Mouse (Mus musculus): ENCODE measurements around the gene Ech1.

DNA sequence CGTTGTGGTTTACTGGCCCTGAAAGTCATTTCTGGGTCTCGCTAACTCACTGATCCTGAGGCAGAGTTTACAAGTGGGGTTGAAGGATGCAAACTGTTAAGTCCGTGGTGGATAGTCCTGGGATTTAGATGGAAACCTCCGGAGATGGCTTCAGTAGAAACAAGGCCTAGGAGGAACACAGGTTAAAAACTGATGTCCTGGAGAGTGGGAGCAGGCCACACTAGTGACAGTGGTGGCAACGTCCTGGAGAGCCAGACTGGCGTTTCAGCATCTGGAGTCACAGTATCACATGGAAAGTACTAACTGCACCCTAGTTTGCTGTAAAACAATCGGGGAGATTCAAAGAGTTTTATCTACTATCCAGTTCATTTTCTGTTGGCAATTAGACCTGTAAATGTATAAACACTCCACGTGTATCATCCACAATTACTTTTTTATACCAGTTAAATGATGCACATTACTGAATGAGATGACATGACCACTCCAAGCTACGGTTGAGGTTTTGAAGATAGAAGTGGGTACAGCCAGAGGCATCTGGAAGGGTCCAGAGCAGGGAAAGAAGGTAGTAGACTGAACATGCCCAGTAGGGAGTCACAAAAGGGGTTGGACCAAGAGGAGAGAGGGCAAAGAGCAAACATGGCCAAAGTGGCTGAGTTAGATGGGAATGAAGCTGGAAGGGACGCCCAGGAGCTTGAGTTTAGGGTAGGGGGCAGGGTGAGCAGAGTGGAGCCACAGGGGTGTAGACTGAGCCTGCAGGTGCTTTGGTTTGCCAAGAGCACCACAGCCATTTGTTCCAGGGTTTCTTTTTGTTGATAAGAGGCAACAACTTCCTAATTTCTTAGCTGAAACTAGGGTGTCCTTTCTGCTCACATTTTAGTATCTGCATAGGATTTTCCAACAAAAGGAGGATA lies 1.8 kb upstream of the Ech1 start:
- TF ChIP-seq CTCF (IDR thresholded peaks at IDR 0.05; ENCODE audit: low read depth, low read length) (no peak), POLR2A (IDR thresholded peaks at IDR 0.05; ENCODE audit: borderline replicate concordance, low read depth, low read length) (no peak)
